Comparison of ENCODE assay signal across 21 mouse cellular contexts in genomic region chr10:97452886-97453285, GRCm38 (mm10).
"Had no signal": no experiment of that assay in that cellular context is flagged by ENCODE, and none has a peak within 500 bp of the region (broad histone marks: within the 10 kb centered on the region; RNA-seq: fewer than 3 reads in every experiment).

No protein-coding gene starts in this region.

- H3K36me3 ChIP-seq: limb, embryonic 10.5 days; limb, embryonic 13.5 days; liver, embryonic 12.5 days; liver, embryonic 15.5 days; lung, embryonic 15.5 days; midbrain, embryonic 10.5 days; midbrain, embryonic 15.5 days had no signal

- H3K4me2 ChIP-seq: limb, embryonic 13.5 days; liver, embryonic 12.5 days; liver, embryonic 15.5 days; lung, embryonic 15.5 days; midbrain, embryonic 15.5 days had no signal

- DNase-seq: kidney, adult 2 months; layer of hippocampus, adult 9-11 months; liver; lung, adult 18-20 months; lung, postnatal 10 days; lung, postnatal 36 days; right cerebral cortex, adult 18-20 months; right cerebral cortex, postnatal 14 days; right cerebral cortex, postnatal 4 days; thymus, postnatal 25 days had no signal

- H3K4me1 ChIP-seq: limb, embryonic 10.5 days; liver, embryonic 12.5 days; liver, embryonic 15.5 days; lung, embryonic 15.5 days; megakaryocyte, embryonic 14.5 days; midbrain, embryonic 15.5 days had no signal

- H3K27me3 ChIP-seq: limb, embryonic 13.5 days; liver, embryonic 12.5 days; liver, embryonic 15.5 days; lung, embryonic 15.5 days; megakaryocyte, embryonic 14.5 days; midbrain, embryonic 15.5 days had no signal

- H3K9me3 ChIP-seq: limb, embryonic 10.5 days; limb, embryonic 13.5 days; liver, embryonic 12.5 days; liver, embryonic 15.5 days; lung, embryonic 15.5 days; megakaryocyte, embryonic 14.5 days; midbrain, embryonic 10.5 days; midbrain, embryonic 15.5 days had no signal

- ATAC-seq: intestine, postnatal 0 days; liver, embryonic 12.5 days; midbrain, embryonic 15.5 days had no signal

- H3K9ac ChIP-seq: limb, embryonic 13.5 days; liver, embryonic 12.5 days; liver, embryonic 15.5 days; lung, embryonic 15.5 days; midbrain, embryonic 15.5 days had no signal

- H3K4me3 ChIP-seq: layer of hippocampus, adult 2 months; limb, embryonic 10.5 days; limb, embryonic 13.5 days; liver, embryonic 12.5 days; liver, embryonic 15.5 days; lung, embryonic 15.5 days; megakaryocyte, embryonic 14.5 days; midbrain, embryonic 10.5 days; midbrain, embryonic 15.5 days had no signal

- H3K27ac ChIP-seq: kidney, postnatal 0 days; layer of hippocampus, adult 2 months; limb, embryonic 10.5 days; limb, embryonic 13.5 days; liver, embryonic 12.5 days; liver, embryonic 15.5 days; lung, embryonic 15.5 days; midbrain, embryonic 10.5 days; midbrain, embryonic 15.5 days had no signal
